Mouse (Mus musculus): ENCODE data around the gene Bbs4. TPM values are rescaled to one million over a fixed set of nuclear protein-coding genes. Genes with fewer than 3 reads are reported as not detected.

Bbs4 gene
- total and polyA plus RNA-seq, 2 experiments from 2014 or later, result 3.1 to 5.1 TPM

- Histone ChIP-seq H3K36me3 (replicated peaks; ENCODE audit: control insufficient read depth, insufficient read depth, low read length) (no peaks in the 10 kb centered on the region), H3K27me3 (ENCODE audit: control insufficient read depth, insufficient read depth, low read length) (no peaks in the 10 kb centered on the region), H3K4me2 (ENCODE audit: low read depth, low read length) (peak overlapping the region; percentile 84), H3K4me3 (ENCODE audit: low read depth, low read length) (peak overlapping the region; percentile 92), H3K9me3 (replicated peaks; ENCODE audit: control insufficient read depth, low read length) (no peaks in the 10 kb centered on the region), H3K4me1 (ENCODE audit: control insufficient read depth, insufficient read depth) (peaks cover 11% of the 10 kb centered on the region; the same call in 1 of the 2 replicates), H3K9ac (replicated peaks; ENCODE audit: low read depth, low read length) (peak overlapping the region; percentile 84), H3K27ac (ENCODE audit: low read depth) (peak overlapping the region; percentile 90)
- TF ChIP-seq EP300 (IDR thresholded peaks at IDR 0.05; ENCODE audit: low read depth), result no peak
- WGBS, result under 1% methylated on average over 41 of the region's 50 CpGs
- peak; percentile 58 for ATAC-seq (ENCODE audit: insufficient read depth, low read depth)
- DNase-seq (ENCODE audit: low spot score), result no peak
Measured at GRCm38 (mm10) chr9:59291688-59292492, 61.4 kb downstream of the Bbs4 start.

GRCm38 (mm10) chr9:59290957-59291687 lies 62.2 kb downstream of the Bbs4 start, which contains the start of gene Adpgk:
TSS of gene Adpgk (plus strand) at chr9:59291558.
- Histone ChIP-seq H3K9ac (replicated peaks; ENCODE audit: low read depth, low read length) (peak within 1 kb of the TSS; percentile 84), H3K4me1 (ENCODE audit: control insufficient read depth, insufficient read depth) (peaks cover 11% of the 10 kb centered on the region; the same call in 1 of the 2 replicates), H3K27me3 (ENCODE audit: control insufficient read depth, insufficient read depth, low read length) (no peaks in the 10 kb centered on the region), H3K4me2 (ENCODE audit: low read depth, low read length) (peak within 1 kb of the TSS; percentile 84), H3K27ac (ENCODE audit: low read depth) (peak within 1 kb of the TSS; percentile 90), H3K4me3 (ENCODE audit: low read depth, low read length) (peak within 1 kb of the TSS; percentile 92), H3K9me3 (replicated peaks; ENCODE audit: control insufficient read depth, low read length) (no peaks in the 10 kb centered on the region), H3K36me3 (replicated peaks; ENCODE audit: control insufficient read depth, insufficient read depth, low read length) (no peaks in the 10 kb centered on the region)
- DNase-seq (ENCODE audit: low spot score) (peak; percentile 98), ATAC-seq (ENCODE audit: insufficient read depth, low read depth) (peak; percentile 99)
- 1% methylated on average over 56 of the region's 58 CpGs for WGBS
- TF ChIP-seq CTCF (IDR thresholded peaks at IDR 0.05; ENCODE audit: low read depth), result peak; percentile 55
- no peak for TF ChIP-seq EP300 (IDR thresholded peaks at IDR 0.05; ENCODE audit: low read depth)

GRCm38 (mm10) chr9:59289529-59290115 lies 63.7 kb downstream of the Bbs4 start:
- Histone ChIP-seq H3K27me3 (ENCODE audit: control insufficient read depth, insufficient read depth, low read length) (no peaks in the 10 kb centered on the region), H3K4me1 (ENCODE audit: control insufficient read depth, insufficient read depth) (peaks cover 11% of the 10 kb centered on the region; the same call in 1 of the 2 replicates), H3K27ac (ENCODE audit: low read depth) (no peak overlapping the region), H3K9me3 (replicated peaks; ENCODE audit: control insufficient read depth, low read length) (no peaks in the 10 kb centered on the region), H3K4me2 (ENCODE audit: low read depth, low read length) (no peak overlapping the region), H3K4me3 (ENCODE audit: low read depth, low read length) (no peak overlapping the region), H3K36me3 (replicated peaks; ENCODE audit: control insufficient read depth, insufficient read depth, low read length) (no peaks in the 10 kb centered on the region), H3K9ac (replicated peaks; ENCODE audit: low read depth, low read length) (no peak overlapping the region)
- ATAC-seq (ENCODE audit: insufficient read depth, low read depth), result no peak
- no peak for DNase-seq (ENCODE audit: low spot score)
- WGBS, result 67% methylated on average over 6 of the region's 6 CpGs
- TF ChIP-seq EP300 (IDR thresholded peaks at IDR 0.05; ENCODE audit: low read depth), result no peak
- no peak for TF ChIP-seq CTCF (IDR thresholded peaks at IDR 0.05; ENCODE audit: low read depth)

- H3K9me3 ChIP-seq (replicated peaks; ENCODE audit: control insufficient read depth, low read length), result no peaks in the 10 kb centered on the region
- DNase-seq (ENCODE audit: low spot score) (no peak), ATAC-seq (ENCODE audit: insufficient read depth, low read depth) (no peak)
- H3K4me2 ChIP-seq (ENCODE audit: low read depth, low read length), result no peak overlapping the region
- H3K4me1 ChIP-seq (ENCODE audit: control insufficient read depth, insufficient read depth), result peaks cover 11% of the 10 kb centered on the region; the same call in 1 of the 2 replicates
- H3K9ac ChIP-seq (replicated peaks; ENCODE audit: low read depth, low read length), result no peak overlapping the region
- H3K36me3 ChIP-seq (replicated peaks; ENCODE audit: control insufficient read depth, insufficient read depth, low read length), result no peaks in the 10 kb centered on the region
- TF ChIP-seq CTCF (IDR thresholded peaks at IDR 0.05; ENCODE audit: low read depth) (no peak), EP300 (IDR thresholded peaks at IDR 0.05; ENCODE audit: low read depth) (no peak)
- 67% methylated on average over 3 of the region's 3 CpGs for WGBS
- no peak overlapping the region for H3K27ac ChIP-seq (ENCODE audit: low read depth)
- H3K27me3 ChIP-seq (ENCODE audit: control insufficient read depth, insufficient read depth, low read length), result no peaks in the 10 kb centered on the region
- H3K4me3 ChIP-seq (ENCODE audit: low read depth, low read length), result no peak overlapping the region
Measured at GRCm38 (mm10) chr9:59288685-59289410, 64.5 kb downstream of the Bbs4 start.

- ATAC-seq (ENCODE audit: insufficient read depth, low read depth) (no peak), DNase-seq (ENCODE audit: low spot score) (no peak)
- Histone ChIP-seq H3K27me3 (ENCODE audit: control insufficient read depth, insufficient read depth, low read length) (no peaks in the 10 kb centered on the region), H3K4me3 (ENCODE audit: low read depth, low read length) (no peak overlapping the region), H3K27ac (ENCODE audit: low read depth) (no peak overlapping the region), H3K9me3 (replicated peaks; ENCODE audit: control insufficient read depth, low read length) (no peaks in the 10 kb centered on the region), H3K9ac (replicated peaks; ENCODE audit: low read depth, low read length) (no peak overlapping the region), H3K4me1 (ENCODE audit: control insufficient read depth, insufficient read depth) (peaks cover 11% of the 10 kb centered on the region; the same call in 1 of the 2 replicates), H3K36me3 (replicated peaks; ENCODE audit: control insufficient read depth, insufficient read depth, low read length) (no peaks in the 10 kb centered on the region), H3K4me2 (ENCODE audit: low read depth, low read length) (no peak overlapping the region)
- 49% methylated on average over 5 of the region's 5 CpGs for WGBS
- TF ChIP-seq EP300 (IDR thresholded peaks at IDR 0.05; ENCODE audit: low read depth), result no peak
- no peak for TF ChIP-seq CTCF (IDR thresholded peaks at IDR 0.05; ENCODE audit: low read depth)
Measured at GRCm38 (mm10) chr9:59288058-59288457, 65.2 kb downstream of the Bbs4 start.
